Mouse (Mus musculus) adrenal gland, adult 8-10 months (tissue): ENCODE data around the gene Ptpn20. TPM values are rescaled to one million over a fixed set of nuclear protein-coding genes. Genes with fewer than 3 reads are reported as not detected.
A peak's percentile ranks its signal among the peaks of the same experiment; 100 is the strongest.

Source experiments
- DNase-seq: peaks from one replicate; pipeline ENCODE4 v3.0.0; 2022
- total RNA-seq, 4 experiments: library from RNA; stranded (reverse); gene quantifications; 2 replicates each; pipeline ENCODE4 v1.2.4; 2022

Ptpn20 gene
- total RNA-seq, 4 experiments from 2014 or later, result 0.10 TPM; not detected in 3

DNA sequence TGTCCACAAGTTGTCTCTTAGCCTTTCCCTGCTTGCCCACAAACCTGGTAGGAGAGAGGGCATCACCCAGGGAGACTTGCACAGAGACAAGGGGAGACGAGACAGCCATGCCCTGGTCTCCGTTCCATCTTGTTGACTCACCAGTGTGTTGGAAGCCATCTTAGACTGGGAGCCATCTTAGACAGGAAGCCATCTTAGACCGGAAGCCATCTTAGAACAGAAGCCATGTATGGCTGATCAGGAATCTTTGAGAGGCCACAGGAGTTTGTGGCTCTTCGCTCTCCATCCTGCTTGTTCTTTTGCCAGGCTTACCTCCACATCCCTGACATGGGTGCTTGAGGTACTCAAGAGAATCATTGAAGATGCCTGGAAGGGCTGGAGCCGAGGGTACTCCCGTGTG lies 89.0 kb downstream of the Ptpn20 start:
- DNase-seq, result no peak

DNA sequence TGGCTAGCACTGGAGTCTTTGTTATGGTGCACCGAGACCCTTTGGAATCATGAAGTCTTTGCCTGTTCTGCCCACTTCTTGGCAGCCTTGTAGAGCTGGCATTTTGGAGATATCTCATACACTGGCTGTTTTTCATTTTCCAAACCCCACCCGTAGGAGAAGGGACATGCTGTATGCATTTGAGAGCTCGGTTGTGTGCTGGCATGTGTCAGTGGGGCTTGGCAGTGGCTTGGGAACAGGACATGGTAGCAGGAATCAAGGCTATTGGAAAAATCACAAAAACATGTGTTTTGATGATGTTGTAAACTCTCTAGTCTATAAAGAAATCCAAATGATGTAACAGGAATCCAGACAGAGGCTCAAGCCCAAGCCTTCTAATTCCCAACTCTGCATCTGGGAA lies 89.7 kb downstream of the Ptpn20 start:
- DNase-seq, result no peak

DNA sequence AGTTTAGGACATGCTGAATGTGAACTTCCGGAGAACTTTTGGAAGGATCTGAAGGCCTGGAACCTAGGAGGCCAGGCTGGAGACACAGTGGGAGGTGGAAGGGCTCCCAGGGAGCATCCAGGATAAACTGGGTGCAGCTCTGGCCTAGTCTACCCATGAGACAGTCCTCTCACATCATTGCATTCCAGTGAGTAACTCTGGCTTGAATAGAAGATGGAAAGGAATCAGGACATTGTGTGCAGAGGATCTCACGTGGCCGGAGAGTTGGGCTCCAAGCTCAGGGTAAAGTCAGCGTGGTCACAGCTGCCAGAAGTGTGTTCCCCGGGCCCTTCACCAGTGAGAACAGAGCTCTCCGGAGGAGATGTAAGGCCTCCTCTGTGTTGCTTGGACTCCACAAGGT lies 91.6 kb downstream of the Ptpn20 start:
- no peak for DNase-seq

DNA sequence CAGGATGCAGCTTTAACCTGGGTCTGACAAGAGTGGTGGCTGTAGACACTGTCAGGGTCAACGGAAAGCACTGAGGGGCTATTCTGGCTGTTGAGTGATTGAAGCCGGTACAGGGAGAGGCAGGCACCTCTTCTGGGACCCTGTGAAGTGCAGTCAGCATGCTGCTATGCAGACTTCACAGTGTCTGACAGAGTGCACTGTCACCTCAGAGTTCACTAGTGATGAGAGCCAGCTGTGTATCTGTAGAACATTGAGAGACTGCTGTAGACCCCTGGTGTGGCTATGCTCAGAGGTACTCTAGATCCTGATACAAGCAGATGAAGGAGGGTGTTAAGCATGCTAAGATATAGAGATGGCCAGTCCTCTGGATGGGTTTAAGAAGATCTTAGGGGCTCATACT lies 93.8 kb downstream of the Ptpn20 start:
- no peak for DNase-seq

DNA sequence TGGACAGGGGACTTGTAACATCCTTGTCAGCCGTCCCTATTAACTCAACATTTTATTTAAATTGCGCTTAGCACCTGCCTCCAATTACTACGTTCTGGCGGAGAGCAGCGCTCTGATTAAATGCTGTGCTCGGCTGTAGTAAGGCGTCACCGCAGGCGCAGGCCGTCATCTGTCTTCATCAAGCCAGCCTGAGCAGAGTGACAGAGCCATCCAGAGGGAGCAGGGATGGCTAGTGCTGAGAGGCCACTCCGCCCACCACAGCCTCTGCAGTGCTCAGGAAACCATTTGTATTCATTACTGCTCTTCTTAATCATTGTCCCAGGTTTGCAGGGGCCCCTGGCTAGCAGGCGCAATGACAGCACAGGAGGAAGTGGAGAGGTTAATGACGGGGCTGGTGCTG lies 94.7 kb downstream of the Ptpn20 start:
- DNase-seq, result peak; percentile 19

DNA sequence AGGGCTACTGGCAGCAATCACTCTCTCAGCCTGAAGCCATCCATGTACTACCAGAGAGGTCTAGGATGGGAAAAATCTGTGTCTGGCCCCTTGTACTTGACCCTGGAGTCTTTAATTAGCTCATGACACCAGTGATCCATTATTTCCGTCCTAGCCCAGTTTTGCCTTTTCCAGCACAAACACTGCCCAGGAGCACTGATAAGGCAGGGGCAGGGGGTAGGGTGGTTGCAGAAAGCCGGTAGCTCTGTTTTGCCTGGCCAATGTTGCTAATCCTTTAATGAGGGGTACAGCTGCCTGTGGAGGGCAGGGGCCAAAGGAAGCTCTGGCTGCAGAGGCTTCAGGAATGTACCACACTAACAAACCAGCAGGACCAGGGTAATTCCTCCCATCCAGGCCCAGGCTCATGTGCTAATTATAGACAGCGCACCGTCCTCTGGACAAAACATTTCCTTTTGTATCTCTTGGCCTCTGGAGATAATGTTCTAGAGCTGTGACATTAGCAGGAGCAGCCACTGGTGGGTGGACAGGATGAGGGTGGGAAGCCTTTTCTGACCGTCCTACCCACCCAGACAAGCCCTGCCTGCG lies 98.5 kb downstream of the Ptpn20 start:
- peak; percentile 54 for DNase-seq

DNA sequence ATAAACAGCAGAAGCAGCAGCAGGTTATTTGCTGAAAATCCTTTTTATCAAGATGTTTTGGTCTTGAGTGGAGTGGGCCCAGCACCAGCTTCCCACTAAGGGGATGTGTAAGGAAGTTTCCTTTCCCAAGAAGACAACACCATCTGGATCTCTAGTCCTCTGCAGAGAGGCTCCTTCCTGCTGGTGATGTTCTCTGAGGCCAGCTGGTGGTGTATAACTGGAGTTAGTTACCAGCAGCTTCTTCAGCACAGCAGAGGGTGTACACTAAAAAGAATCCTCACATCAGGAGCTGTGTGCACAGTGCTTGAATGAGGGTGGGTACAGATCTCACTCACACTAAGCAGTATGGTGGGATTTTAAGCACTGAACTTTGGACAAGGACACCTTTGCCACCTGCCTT lies 100.0 kb downstream of the Ptpn20 start:
- no peak for DNase-seq

Other genes starting within 250 kb of the Ptpn20 start
- gene Mapk8, start 142.0 kb upstream of the Ptpn20 start, total RNA-seq, result 10 to 100 TPM; 23.2 to 27.3 (median 25.8) TPM
- gene Frmpd2, start 117.5 kb upstream of the Ptpn20 start, total RNA-seq, result under 1 TPM in 2 of 4 experiments, not detected in 2; 0.05 to 0.12 TPM